Mouse (Mus musculus) c-Kit-positive CD71-negative TER-119-negative erythroid progenitor cells, embryonic 14.5 days (primary cell): Measurements from ENCODE around the gene Drg1.
"Not testable (repeated sequence)": the region's sequence is repeated elsewhere in the genome, so short reads cannot be mapped to it uniquely, and the experiment has no call there.

ENCODE experiments used
- DNase-seq: peaks from one replicate; pipeline ENCODE4 v3.0.0-alpha.2; 2013; ENCODE audit warnings: low read depth

The Drg1 gene

DNA sequence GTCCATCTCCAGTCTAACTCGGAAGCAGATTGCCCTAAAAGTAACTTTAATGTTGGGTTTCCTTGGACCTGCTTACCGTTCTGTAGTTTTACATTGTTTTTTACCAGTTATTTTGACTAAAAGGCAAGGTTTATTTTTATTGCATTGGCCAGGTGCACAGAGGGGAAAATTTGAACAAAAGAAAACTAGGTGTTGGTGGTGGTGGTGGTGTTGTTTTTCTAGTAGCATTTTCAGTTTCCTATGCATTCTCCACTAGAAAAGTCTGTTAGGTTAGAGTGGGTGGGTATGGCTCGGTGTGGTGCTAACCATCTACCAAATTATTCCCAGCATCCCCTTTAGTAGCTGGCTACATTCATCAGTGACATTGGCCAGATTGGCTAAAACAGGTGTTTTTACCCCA, 59.4 kb downstream of the Drg1 start:
- no peak for DNase-seq

DNA sequence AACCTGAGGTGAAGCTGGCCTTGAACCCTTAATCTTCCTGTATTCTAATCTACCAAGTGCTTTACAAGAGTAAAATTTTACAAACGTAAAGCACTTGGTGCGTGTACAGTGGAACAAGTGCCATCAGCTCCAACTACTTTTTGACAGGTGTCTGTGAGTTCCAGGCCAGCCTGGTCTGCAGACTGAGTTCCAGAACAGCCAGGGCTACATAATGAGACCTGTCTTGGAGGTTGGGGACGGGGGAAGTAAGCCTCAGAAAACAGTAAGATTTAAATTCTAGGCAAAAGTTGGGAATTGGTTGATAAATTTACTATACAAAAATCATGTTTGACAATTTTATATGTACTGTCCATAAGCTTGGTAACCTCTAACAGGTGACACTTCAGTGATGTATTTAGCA, 61.0 kb downstream of the Drg1 start:
- no peak for DNase-seq

DNA sequence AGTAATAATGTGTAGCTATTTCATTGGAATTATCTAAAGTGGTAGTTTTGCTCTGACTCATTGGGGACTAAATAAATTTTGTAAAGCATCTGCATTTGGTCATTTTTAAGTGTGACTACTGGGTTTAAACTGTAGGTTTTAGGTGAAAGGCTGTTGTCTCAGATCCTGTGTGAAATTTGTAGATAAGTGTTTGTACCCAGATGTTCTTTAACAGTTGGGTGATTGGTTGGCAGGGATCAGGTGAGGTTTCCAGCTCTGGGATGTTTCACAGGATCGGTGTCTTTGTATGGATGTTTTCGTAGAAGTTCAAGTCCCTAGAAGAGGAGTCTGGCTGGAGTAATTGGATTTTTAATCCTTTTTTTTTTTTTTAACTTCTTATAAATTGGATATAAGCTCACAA, 62.4 kb downstream of the Drg1 start:
- no peak for DNase-seq

DNA sequence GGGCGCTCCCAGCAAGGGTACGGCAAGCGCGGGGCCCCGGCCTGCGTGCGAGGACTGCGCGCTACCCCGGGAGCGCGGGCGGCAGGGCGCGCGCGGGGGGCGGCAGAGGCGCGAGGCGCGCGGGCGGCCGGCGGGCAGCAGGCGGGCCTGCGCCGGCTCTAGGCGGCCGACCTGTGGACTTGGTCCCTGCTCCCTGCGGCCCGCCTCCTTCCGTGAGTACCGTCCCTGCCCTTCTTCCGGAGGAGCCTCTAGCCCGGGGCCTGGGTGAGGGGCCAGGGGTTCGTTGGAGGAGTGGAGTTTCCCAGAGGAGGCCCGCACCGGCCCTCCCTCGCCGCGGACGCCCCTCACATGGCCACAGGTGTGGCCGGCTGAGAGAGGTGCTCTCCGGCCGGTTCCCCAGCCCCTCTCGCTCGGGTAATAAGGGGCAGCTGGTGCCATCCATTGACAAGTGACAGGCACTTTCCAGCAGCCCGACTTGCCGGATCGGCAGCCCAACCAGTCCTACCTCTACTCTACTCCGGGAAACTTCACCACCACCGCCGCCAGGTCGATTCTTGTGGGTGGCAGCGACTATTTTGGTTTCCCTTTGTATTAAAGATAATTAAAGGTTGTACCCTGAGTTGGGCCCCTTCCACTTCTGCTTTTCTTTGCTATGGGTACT, 63.3 kb downstream of the Drg1 start:
- peak; percentile 35 for DNase-seq

DNA sequence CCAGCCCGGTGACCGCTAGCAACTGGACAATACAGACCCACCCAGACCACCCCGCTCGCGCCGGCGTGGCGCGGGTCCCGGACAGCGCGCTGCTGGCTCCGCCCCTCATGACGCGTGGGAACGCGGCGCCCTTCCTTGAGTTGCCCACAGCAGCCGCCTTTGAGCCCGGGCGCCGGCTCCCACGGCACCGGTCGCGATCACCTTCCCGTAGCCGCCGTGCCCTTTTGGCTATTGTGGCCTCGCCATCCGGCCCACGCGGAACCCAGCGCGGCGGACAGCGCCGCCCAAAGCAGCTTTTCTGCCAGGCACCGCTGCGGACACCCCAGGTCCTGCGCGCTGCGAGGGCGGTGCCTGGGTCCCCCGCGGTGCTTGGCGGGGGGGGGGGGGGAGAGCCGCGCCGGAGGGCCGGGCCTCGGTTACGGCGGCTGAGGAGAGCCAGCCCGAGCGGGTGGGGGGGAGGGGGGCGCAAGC, 63.9 kb downstream of the Drg1 start, which contains the start of gene Eif4enif1:
Gene Eif4enif1, plus strand, starts transcription at position 162 of the 471 bp plus-strand sequence.
- peak; percentile 53 for DNase-seq

DNA sequence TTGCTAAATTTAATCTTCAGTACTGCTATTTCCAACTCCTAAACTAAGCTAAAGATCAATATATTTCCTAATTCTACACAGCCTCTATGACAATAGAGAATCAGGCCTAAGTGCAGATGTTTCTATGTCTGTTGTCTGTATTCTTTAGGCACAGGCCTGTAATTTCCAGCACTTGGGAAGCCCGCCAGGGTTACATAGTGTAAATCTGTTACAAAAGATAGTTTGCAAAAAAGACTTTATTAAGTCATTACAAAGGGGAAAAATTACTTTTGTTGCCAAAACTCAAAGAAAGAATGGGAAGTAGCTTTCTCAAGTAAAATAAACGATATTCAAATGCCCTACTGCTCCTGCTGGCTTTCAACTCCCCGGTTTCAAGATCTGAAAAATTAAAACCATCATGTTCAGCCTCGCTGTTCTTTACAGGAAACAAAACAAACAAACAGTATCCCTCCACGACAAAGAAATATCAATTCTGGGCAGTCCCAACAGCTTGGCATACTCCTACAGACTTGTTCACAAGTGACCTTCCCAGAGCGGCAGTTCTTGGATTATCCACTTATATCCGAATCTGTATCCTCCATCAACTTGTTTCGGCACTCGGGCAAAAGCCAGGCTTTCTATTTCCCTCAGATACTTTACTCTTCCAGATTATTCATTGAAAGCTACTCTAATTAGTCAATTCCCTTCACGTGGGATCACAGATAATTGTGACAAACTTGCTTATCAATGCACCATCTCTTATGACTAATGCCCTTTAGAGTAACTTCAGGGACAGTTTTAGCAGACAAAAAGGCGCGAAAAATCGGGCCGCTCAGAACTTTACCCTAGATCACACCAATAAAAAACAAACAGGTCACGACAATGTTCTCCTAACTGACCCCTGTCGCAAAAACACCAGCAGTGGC, 64.6 kb downstream of the Drg1 start:
- DNase-seq, result peak; percentile 67

DNA sequence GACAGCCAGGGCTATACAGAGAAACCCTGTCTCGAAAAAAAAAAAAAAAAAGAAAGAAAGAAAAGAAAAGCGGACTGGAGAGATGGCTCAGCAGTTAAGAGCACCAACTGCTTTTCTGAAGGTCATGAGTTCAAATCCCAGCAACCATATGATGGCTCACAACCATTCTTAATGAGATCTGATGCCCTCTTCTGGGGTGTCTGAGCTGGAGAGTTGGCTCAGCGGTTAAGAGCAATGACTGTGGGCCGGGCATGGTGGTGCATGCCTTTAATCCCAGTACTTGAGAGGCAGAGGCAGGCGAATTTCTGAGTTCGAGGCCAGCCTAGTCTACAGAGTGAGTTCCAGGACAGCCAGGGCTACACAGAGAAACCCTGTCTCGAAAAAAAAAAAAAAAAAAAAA, 65.6 kb downstream of the Drg1 start:
- DNase-seq, result not testable (repeated sequence)

DNA sequence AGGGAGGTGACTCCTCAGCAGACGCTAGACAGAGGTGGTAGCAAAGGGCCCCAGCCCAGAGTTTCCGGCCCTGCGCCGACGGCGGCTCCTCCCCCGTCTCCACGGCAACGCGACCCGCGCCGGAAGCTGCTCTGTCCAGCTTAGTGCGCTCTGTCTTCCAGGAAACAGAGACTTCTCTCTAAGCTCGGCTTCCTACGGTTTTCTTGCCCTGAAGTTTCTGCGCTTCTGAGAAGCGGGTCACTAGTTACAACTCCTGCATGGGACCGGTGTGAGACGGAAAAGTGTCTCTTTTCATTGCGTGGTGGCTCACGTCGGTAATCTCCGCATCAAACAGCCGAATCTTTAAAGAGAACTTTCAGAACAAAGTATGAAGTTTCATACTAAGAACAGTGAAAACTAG, 72.9 kb downstream of the Drg1 start, which contains the start of gene Sfi1:
Gene Sfi1, minus strand, starts transcription at position 101 of the 400 bp plus-strand sequence.
- no peak for DNase-seq

DNA sequence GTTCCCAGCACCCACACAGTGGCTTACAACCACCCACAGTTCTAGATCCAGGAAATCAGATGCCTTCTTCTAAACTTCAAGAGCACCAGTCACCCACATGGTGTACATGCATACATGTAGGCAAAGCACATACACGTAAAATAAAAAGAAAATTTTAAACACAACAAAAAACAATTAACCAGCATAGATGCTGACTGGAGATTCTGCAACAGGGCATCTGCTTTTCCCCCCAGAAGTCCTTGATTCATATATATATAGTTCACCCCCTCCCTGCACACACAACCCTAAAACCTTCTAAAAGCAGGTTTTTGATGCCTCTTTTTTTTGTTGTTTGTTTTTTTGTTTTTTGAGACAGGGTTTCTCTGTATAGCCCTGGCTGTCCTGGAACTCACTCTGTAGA, 83.5 kb downstream of the Drg1 start:
- not testable (repeated sequence) for DNase-seq

DNA sequence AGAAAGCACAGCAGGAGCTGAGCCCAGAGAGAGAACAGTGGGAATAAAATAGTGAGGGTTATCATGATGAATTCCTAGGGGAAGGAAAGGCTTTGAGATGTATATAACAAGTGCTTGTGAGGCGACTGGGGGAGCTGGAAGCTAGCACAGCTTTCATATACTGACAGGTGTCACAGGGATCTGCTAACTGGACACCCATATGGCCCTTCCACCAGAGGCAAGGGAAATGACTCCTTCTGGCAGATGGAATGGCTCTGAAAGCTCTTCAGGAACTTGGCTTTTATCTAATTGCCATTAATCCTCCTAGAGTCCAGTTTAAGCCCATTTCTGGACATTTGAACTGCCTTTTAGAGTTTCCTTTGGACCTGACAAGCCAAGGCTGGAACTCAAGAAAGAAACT, 84.2 kb downstream of the Drg1 start:
- not testable (repeated sequence) for DNase-seq

DNA sequence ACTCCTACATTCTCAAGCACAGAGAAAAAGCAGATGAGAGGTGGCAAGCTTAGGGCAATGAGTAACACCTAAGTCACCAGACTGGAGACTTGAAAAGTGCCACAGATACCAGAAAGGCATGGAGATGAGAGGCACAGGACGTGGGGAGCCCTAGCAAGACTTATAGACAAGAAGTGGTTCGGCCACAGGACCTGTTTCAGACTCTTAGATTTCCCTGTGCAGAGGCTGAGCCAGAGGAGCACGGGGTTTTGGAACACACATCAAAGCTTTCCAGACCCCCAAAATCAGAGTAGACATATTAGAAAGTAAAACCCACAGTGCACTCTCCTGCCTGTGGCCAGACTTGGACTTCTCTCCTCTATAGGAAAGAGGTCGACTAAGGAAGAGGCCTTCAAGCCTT, 85.0 kb downstream of the Drg1 start:
- not testable (repeated sequence) for DNase-seq

DNA sequence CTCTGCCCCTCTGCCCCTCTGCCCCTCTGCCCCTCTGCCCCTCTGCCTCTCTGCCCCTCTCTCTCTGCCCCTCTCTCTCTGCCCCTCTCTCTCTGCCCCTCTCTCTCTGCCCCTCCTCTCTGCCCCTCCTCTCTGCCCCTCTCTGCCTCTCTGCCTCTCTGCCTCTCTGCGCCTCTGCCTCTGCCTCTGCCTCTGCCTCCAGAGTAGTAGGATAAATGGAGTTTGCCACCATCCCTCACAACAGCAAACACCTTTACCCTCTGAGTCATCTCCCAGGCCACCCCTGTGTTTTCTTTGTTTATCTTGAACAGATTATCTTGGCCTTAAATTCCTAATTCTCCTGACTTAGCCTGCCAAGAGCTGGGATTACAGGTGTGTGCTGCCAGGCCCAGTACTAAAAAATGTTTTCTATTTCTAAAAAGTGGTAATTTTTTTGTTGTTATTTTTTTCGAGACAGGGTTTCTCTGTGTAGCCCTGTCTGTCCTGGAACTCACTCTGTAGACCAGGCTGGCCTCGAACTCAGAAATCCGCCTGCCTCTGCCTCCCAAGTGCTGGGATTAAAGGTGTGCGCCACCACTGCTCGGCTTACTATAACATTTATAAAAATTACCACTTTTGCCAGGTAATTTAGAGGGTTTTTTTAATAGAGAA, 85.6 kb downstream of the Drg1 start:
- DNase-seq, result not testable (repeated sequence)

DNA sequence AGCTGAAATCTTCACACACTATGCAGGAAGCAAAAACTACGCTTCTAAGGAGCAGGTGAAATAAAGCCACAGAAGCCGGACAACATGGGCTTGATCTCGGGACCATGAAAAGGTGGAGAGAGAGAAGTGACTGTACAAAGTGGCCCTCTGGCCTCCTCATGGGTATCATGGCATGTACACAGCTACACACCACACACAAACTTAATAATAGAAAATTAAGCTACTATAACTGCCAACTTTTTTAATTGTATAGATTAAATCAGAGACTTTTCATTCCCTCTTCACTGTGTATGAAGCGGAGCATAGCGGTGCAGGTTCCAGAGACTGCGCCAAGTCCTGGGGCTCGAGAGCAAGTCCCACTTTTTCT, 86.5 kb downstream of the Drg1 start:
- DNase-seq, result not testable (repeated sequence)

DNA sequence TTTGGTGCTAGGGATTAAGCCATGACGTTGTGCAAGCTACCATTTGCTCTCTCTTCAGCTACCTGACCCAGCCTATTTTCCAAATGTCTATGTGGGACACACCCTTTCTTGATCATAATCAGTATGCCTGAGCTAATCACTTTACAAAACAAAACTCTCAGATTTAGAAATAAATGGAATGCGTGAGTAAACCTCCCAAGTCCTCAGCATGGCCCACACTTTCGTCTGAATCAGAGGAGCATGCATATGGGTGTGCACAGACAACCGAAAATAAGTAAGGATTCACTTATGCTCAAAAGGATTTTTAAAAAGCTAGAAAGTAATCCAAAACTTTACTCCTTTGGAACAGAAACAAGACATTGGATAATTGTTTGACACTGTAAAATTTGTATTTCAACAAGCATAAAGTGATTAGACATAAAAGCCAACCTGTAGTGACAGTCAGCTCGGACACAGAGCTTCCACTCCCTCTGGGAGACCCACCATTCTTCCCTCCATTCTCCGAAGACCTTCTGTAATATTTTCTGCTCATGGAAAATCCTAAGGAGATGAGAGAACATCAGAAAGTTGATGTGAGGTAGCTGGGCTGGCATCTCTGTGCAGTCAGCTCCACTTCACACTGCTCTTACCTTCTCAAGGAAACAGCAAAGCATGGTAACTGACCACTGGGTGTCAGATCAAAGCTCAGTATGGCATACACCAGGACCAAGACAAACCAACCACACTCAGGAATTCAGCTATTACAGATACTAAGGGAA, 87.1 kb downstream of the Drg1 start:
- DNase-seq, result not testable (repeated sequence)

DNA sequence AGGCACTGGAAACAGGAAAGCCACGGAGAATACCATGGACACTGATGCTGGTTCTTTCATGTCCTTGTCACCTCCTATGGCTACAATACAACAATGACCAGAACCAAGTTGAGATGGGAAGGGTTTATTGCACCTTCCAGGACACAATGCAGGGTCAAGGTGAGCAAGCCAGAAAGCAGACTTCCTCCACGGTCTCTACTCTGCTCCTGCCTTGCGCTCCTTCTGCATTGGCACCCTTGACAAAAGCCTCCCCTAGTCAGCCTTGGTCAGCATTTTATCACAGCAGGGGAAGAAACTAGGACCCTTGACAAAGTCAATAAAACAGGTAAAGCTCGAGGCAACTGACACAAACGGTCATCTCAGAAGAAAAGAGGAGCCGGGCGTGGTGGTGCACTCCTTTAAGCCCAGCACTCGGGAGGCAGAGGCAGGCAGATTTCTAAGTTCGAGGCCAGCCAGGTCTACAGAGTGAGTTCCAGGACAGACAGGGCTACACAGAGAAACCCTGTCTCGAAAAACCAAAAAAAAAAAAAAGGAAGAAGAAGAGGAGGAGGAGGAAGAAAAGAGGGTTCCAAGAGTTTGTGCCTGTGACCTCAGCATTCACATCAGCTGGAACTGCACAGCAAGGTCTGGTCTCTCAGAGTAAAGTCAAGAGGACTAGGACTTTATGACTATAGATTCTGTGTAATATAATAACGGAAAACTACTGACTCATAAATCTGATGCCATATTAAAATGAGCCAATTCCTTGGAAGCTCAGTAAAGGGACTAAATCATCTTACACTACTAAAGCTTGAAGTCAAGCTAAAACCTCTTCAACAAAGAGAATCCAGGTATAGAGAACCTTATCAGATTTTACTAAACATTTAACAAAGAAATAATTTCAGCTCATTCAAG, 92.5 kb downstream of the Drg1 start:
- not testable (repeated sequence) for DNase-seq

DNA sequence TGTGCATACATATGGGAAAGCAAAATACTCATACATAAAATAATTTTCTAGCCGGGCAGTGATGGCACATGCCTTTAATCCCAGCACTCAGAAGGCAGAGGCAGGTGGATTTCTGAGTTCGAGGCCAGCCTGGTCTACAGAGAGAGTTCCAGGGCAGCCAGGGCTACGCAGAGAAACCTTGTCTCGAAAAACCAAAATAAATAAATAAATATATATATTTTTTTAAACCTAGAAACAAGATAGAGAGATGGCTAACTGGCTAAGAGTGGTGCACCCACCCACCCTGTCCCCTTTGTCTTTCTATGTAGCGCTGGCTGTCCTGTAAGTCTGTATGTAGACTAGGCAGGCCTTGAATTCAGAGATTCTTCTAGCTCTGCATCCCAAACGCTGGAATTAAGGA, 93.7 kb downstream of the Drg1 start:
- DNase-seq, result not testable (repeated sequence)

DNA sequence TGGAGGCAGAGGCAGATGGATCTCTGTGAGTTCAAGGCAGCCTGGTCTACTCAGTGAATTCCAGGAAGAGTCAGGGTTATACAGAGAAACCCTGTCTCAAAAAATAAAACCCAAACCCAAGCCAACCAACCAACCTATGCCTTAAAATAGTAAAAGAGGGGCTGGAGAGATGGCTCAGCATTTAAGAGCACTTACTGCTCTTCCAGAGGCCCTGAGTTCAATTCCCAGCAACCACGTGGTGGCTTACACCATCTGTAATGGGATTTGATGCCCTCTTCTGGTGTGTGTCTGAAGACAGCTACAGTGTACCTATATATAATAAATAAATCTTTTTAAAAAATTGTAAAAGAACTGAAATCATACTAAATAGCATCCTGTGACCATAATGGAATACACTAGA, 94.3 kb downstream of the Drg1 start:
- not testable (repeated sequence) for DNase-seq

DNA sequence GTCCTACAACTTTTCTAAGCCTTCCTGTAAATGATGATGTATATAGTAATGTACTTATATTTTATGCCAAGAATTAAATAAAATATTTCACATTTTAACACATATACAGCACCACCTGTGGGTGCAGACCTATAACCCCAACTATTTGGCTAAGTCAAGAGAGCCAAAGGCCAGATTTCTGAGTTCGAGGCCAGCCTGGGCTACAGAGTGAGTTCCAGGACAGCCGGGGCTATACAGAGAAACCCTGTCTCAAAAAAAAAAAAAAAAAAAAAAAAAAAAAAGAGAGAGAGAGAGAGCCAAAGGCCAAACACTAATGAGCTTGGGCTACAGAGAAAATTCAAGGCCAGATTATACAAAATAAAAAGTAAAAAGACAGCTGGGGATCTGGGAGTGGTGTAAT, 97.2 kb downstream of the Drg1 start:
- DNase-seq, result not testable (repeated sequence)

DNA sequence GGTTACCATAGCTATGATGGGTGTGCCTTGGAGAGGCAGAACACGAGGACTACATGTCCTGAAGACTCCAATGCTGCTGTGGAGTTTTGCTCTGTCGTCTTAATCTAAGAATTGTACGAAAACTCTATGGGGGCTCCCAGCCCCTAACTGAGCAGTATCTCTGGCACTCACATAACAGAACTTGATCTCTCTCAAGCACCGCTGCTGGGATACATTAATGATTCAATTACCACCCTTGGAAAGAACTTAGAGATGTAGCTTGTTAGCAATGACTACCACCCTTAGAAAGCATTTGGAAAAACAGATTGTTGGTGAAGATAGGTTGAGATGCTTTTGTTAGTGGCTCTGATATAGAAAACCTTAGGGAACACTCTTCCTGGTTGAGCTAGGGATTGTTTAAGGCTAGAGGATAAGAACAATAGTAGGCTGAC, 98.6 kb downstream of the Drg1 start:
- not testable (repeated sequence) for DNase-seq

DNA sequence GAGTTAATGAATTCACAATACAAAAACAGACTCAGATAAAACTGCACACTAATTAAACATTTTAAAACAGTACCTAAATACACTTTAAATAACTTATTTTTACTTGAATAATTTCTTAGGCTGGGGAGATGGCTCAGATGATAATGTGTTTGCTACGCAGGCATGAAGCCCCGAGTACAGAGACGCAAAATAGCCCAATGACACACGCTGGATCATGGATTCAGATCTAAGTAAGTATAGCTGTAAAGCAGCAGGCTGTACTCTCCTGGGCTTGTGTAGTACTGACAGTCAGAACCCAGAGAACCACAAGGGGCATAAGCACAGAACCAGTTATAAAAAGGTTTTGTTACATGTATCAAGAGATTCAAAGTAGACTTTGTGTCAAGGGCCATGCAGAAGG, 99.1 kb downstream of the Drg1 start:
- DNase-seq, result not testable (repeated sequence)

DNA sequence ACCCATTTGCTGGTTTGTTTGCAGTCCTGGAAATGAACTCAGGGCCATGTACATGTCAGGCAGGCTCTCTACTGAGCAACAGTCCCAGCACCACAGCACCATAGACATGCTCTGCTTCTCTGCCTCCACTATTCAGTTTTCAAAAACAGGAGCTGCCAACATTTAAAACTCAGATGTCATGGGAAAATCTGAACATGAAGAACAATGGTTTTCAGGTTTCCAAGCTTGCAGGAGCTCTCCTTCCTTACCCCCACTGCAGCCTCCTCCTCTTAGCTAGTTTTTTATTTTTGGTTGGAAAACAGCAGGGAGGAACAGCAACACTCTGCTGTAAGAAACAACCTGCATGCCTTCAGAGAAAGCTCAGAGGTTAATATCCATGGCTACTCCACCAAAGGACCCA, 99.9 kb downstream of the Drg1 start:
- DNase-seq, result not testable (repeated sequence)
